In the genomic region with DNA sequence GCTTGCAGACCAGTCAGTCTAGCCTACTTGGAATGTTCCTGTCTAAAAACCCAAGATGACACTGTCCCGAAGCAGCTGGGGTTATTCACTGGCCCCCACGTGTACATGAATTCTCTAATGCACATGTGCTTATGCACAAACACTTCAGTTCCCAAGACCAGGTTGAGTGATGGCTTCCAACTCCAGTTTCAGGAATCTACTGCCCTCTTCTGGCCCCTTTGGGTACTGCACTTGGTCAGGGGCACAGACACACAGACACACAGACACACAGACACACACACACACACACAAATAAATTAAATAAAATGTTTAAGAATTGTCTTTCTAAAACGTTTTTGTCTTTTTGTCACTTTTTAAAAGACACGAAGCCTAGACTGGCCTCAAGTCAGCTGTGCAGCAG, we compare ENCODE assay signal across 10 mouse cellular contexts.
DNase-seq lines count a peak whose midpoint lies in the region; ATAC-seq lines count a peak whose summit lies in the region.
"Had no signal": no experiment of that assay in that cellular context is flagged by ENCODE, and none has a peak within 500 bp of the region (broad histone marks: within the 10 kb centered on the region; RNA-seq: fewer than 3 reads in every experiment).

No protein-coding gene starts in this region.

- no peak overlapping the region for H3K4me3 ChIP-seq in forebrain, embryonic 14.5 days (ENCODE audit: low read depth, low read length)
- no peak overlapping the region for H3K4me3 ChIP-seq in forebrain, embryonic 15.5 days
- no peak overlapping the region for H3K4me3 ChIP-seq in neural tube, embryonic 15.5 days (replicated peaks)
- no peak overlapping the region for H3K4me3 ChIP-seq in liver, embryonic 13.5 days (replicated peaks)
- H3K4me3 ChIP-seq: heart, embryonic 15.5 days had no signal

- H3K4me2 ChIP-seq in forebrain, embryonic 14.5 days (ENCODE audit: low read length) = no peak overlapping the region
- H3K4me2 ChIP-seq in forebrain, embryonic 15.5 days (replicated peaks) = no peak overlapping the region
- no peak overlapping the region for H3K4me2 ChIP-seq in neural tube, embryonic 15.5 days
- no peak overlapping the region for H3K4me2 ChIP-seq in liver, embryonic 13.5 days
- H3K4me2 ChIP-seq: heart, embryonic 15.5 days had no signal

- no peak for ATAC-seq in forebrain, embryonic 14.5 days
- ATAC-seq in forebrain, embryonic 15.5 days (replicated peaks) = no peak
- ATAC-seq in neural tube, embryonic 15.5 days (ENCODE audit: low FRiP score) = no peak
- ATAC-seq in liver, embryonic 13.5 days (ENCODE audit: low read depth) = no peak

- H3K27me3 ChIP-seq in forebrain, embryonic 14.5 days (replicated peaks; ENCODE audit: control insufficient read depth, insufficient read depth, low read length) = no peaks in the 10 kb centered on the region
- no peaks in the 10 kb centered on the region for H3K27me3 ChIP-seq in forebrain, embryonic 15.5 days
- H3K27me3 ChIP-seq in neural tube, embryonic 15.5 days (replicated peaks) = no peaks in the 10 kb centered on the region
- H3K27me3 ChIP-seq in liver, embryonic 13.5 days = no peaks in the 10 kb centered on the region
- H3K27me3 ChIP-seq: heart, embryonic 15.5 days had no signal

- no peaks in the 10 kb centered on the region for H3K36me3 ChIP-seq in forebrain, embryonic 14.5 days (ENCODE audit: control insufficient read depth, insufficient read depth, low read length)
- no peaks in the 10 kb centered on the region for H3K36me3 ChIP-seq in forebrain, embryonic 15.5 days
- no peaks in the 10 kb centered on the region for H3K36me3 ChIP-seq in neural tube, embryonic 15.5 days
- no peaks in the 10 kb centered on the region for H3K36me3 ChIP-seq in liver, embryonic 13.5 days
- H3K36me3 ChIP-seq: heart, embryonic 15.5 days had no signal

- no peaks in the 10 kb centered on the region for H3K9me3 ChIP-seq in forebrain, embryonic 14.5 days (replicated peaks; ENCODE audit: control insufficient read depth, low read length)
- no peaks in the 10 kb centered on the region for H3K9me3 ChIP-seq in forebrain, embryonic 15.5 days
- H3K9me3 ChIP-seq in neural tube, embryonic 15.5 days (replicated peaks) = no peaks in the 10 kb centered on the region
- H3K9me3 ChIP-seq in liver, embryonic 13.5 days (replicated peaks) = no peaks in the 10 kb centered on the region
- H3K9me3 ChIP-seq: heart, embryonic 15.5 days had no signal

- whole genome bisulfite sequencing in forebrain, embryonic 14.5 days = 84% methylated on average over 4 of the region's 4 CpGs
- WGBS in forebrain, embryonic 15.5 days = 76% methylated on average over 4 of the region's 4 CpGs
- WGBS in neural tube, embryonic 15.5 days = 79% methylated on average over 4 of the region's 4 CpGs
- 57% methylated on average over 4 of the region's 4 CpGs for WGBS in liver, embryonic 13.5 days (ENCODE audit: insufficient replicate concordance)

- H3K4me1 ChIP-seq in forebrain, embryonic 14.5 days (ENCODE audit: control insufficient read depth, insufficient read depth, low read length) = no peaks in the 10 kb centered on the region
- H3K4me1 ChIP-seq in forebrain, embryonic 15.5 days = no peaks in the 10 kb centered on the region
- no peaks in the 10 kb centered on the region for H3K4me1 ChIP-seq in neural tube, embryonic 15.5 days
- H3K4me1 ChIP-seq in liver, embryonic 13.5 days (replicated peaks) = no peaks in the 10 kb centered on the region
- H3K4me1 ChIP-seq: heart, embryonic 15.5 days had no signal

- H3K27ac ChIP-seq in forebrain, embryonic 14.5 days (ENCODE audit: low read depth, low read length) = no peak overlapping the region
- no peak overlapping the region for H3K27ac ChIP-seq in forebrain, embryonic 15.5 days (replicated peaks)
- H3K27ac ChIP-seq in neural tube, embryonic 15.5 days (replicated peaks) = no peak overlapping the region
- no peak overlapping the region for H3K27ac ChIP-seq in liver, embryonic 13.5 days
- H3K27ac ChIP-seq: heart, embryonic 15.5 days; macrophage had no signal

- DNase-seq in forebrain, embryonic 14.5 days (ENCODE audit: low spot score) = peak; percentile 18
- peak; percentile 42 for DNase-seq in neural tube, embryonic 10.5 days (ENCODE audit: extremely low spot score, low spot score)
- peak; percentile 9 for DNase-seq in liver, embryonic 13.5 days
- DNase-seq in thymus, postnatal 36 days = peak; percentile 32 to 48
- DNase-seq in layer of hippocampus, postnatal 36 days = no peak
- no peak for DNase-seq in layer of hippocampus, postnatal 10 days (ENCODE audit: low spot score in 2 of 2)

- no peak overlapping the region for H3K9ac ChIP-seq in forebrain, embryonic 14.5 days (ENCODE audit: low read length)
- H3K9ac ChIP-seq in forebrain, embryonic 15.5 days (replicated peaks) = no peak overlapping the region
- no peak overlapping the region for H3K9ac ChIP-seq in neural tube, embryonic 15.5 days (replicated peaks)
- no peak overlapping the region for H3K9ac ChIP-seq in liver, embryonic 13.5 days
- H3K9ac ChIP-seq: heart, embryonic 15.5 days had no signal

Comparison
In these comparisons a context has a peak if more than half of its experiments do, and no peak if none do; other contexts are left out.
1. DNase-seq: peak in forebrain, embryonic 14.5 days (single experiment), neural tube, embryonic 10.5 days (single experiment), liver, embryonic 13.5 days (single experiment) and thymus, postnatal 36 days (2 of 2); none in layer of hippocampus, postnatal 36 days (0 of 2) and layer of hippocampus, postnatal 10 days (0 of 2).